Mouse (Mus musculus): ENCODE results near the gene Chdh. TPM values are rescaled to one million over a fixed set of nuclear protein-coding genes. Genes with fewer than 3 reads are reported as not detected.

Gene Chdh
- polyA plus RNA-seq, 2 experiments: 1.5 to 2.4 TPM

DNA sequence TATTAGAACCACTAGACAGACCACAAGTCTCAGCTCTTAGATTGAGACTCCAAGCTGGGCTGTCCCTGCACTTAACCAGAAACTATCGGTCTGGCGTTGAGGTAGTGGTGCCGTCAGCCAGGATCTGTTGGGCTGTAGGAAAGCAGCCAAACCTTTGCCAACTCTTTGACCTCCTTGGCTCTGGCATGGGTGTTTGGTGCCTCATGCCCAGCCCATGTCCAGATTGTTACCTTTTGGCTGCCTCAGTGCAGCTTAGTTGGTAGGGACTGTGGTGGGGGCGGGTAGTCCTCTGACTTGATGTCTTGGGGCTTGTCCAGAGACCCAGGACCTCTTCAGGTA, 9.6 kb downstream of the Chdh start:
- no peak for ATAC-seq (ENCODE audit: insufficient read depth)
- H3K27ac ChIP-seq: no peak overlapping the region
- DNase-seq (ENCODE audit: low read depth in 3 of 3, low spot score in 3 of 3): no peak
- WGBS (ENCODE audit: insufficient replicate concordance): 68% methylated on average over 4 of the region's 4 CpGs
- H3K9me3 ChIP-seq (ENCODE audit: control insufficient read depth, low read length): no peaks in the 10 kb centered on the region
- H3K9ac ChIP-seq (replicated peaks): no peak overlapping the region
- no peak overlapping the region for H3K4me3 ChIP-seq (ENCODE audit: insufficient read depth in 1 of 2, low read depth in 2 of 2, low read length in 2 of 2)
- no peaks in the 10 kb centered on the region for H3K36me3 ChIP-seq (replicated peaks; ENCODE audit: control insufficient read depth, insufficient read depth, low read depth)
- TF ChIP-seq EP300 (IDR thresholded peaks at IDR 0.05; ENCODE audit: low read depth): no peak
- TF ChIP-seq CTCF (IDR thresholded peaks at IDR 0.05; ENCODE audit: low read depth): no peak
- no peaks in the 10 kb centered on the region; the same call in 1 of the 2 replicates for H3K27me3 ChIP-seq (ENCODE audit: control insufficient read depth, insufficient read depth, low read length)
- no peak overlapping the region for H3K4me2 ChIP-seq (ENCODE audit: low read depth)
- H3K4me1 ChIP-seq (replicated peaks; ENCODE audit: control insufficient read depth in 2 of 2, insufficient read depth in 2 of 2, low read length in 1 of 2): no peaks in the 10 kb centered on the region; a peak in 1 of 4 replicates

DNA sequence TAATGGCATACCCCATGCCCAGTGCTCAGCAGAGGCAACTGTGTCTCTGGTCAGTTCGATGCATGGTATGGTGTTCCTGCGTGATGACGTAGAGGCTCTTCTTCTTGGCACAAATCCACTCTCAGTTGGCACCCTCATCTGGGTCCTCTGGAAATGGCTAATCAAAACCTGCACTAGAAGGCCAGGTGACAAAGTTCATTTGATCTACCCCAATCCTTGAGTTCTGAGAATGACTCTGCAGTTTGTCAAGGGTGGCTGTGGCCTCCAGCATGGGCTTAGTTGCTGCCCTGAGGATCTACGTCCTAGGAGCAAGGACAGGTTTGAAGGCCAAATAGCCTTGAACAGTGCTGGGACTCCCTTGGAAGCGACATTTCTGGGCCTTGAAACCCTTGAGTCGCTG, 10.0 kb downstream of the Chdh start:
- WGBS (ENCODE audit: insufficient replicate concordance): 71% methylated on average over 6 of the region's 6 CpGs
- DNase-seq (ENCODE audit: low read depth in 3 of 3, low spot score in 3 of 3) (no peak), ATAC-seq (ENCODE audit: insufficient read depth) (no peak)
- H3K4me1 ChIP-seq (replicated peaks; ENCODE audit: control insufficient read depth in 2 of 2, insufficient read depth in 2 of 2, low read length in 1 of 2): no peaks in the 10 kb centered on the region; a peak in 1 of 4 replicates
- H3K36me3 ChIP-seq (replicated peaks; ENCODE audit: control insufficient read depth, insufficient read depth, low read depth): no peaks in the 10 kb centered on the region
- no peak overlapping the region for H3K4me3 ChIP-seq (ENCODE audit: insufficient read depth in 1 of 2, low read depth in 2 of 2, low read length in 2 of 2)
- H3K27ac ChIP-seq: no peak overlapping the region
- TF ChIP-seq EP300 (IDR thresholded peaks at IDR 0.05; ENCODE audit: low read depth) (no peak), CTCF (IDR thresholded peaks at IDR 0.05; ENCODE audit: low read depth) (no peak)
- H3K27me3 ChIP-seq (ENCODE audit: control insufficient read depth, insufficient read depth, low read length): no peaks in the 10 kb centered on the region; the same call in 1 of the 2 replicates
- H3K9ac ChIP-seq (replicated peaks): no peak overlapping the region
- no peaks in the 10 kb centered on the region for H3K9me3 ChIP-seq (ENCODE audit: control insufficient read depth, low read length)
- H3K4me2 ChIP-seq (ENCODE audit: low read depth): no peak overlapping the region

DNA sequence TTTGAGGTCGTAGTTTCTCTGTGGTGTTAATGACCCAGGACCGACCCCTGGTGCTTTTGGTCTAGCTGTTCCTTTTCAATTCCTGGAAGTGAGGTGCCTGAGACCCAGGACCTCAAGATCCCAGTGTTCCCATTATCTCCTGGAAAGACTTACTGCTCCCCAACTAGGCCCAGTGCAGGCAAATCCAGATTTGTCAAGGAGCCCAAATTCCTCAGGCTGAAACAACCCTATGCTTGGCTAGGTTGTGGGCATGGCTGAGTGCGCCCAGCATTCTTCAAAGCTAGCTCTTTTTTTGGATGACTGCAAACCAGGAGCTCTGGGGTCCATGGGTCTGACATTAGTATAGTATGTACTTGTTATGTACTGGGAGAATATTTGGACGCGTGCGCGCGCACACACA, 10.6 kb downstream of the Chdh start:
- DNase-seq (ENCODE audit: low read depth in 3 of 3, low spot score in 3 of 3) (no peak), ATAC-seq (ENCODE audit: insufficient read depth) (no peak)
- Histone ChIP-seq H3K27me3 (ENCODE audit: control insufficient read depth, insufficient read depth, low read length) (no peaks in the 10 kb centered on the region; the same call in 1 of the 2 replicates), H3K27ac (no peak overlapping the region), H3K9ac (replicated peaks) (no peak overlapping the region), H3K4me3 (ENCODE audit: insufficient read depth in 1 of 2, low read depth in 2 of 2, low read length in 2 of 2) (no peak overlapping the region), H3K4me1 (replicated peaks; ENCODE audit: control insufficient read depth in 2 of 2, insufficient read depth in 2 of 2, low read length in 1 of 2) (no peaks in the 10 kb centered on the region; a peak in 1 of 4 replicates), H3K9me3 (ENCODE audit: control insufficient read depth, low read length) (no peaks in the 10 kb centered on the region), H3K4me2 (ENCODE audit: low read depth) (no peak overlapping the region), H3K36me3 (replicated peaks; ENCODE audit: control insufficient read depth, insufficient read depth, low read depth) (no peaks in the 10 kb centered on the region)
- TF ChIP-seq CTCF (IDR thresholded peaks at IDR 0.05; ENCODE audit: low read depth) (no peak), EP300 (IDR thresholded peaks at IDR 0.05; ENCODE audit: low read depth) (no peak)
- 80% methylated on average over 8 of the region's 8 CpGs for WGBS (ENCODE audit: insufficient replicate concordance)

DNA sequence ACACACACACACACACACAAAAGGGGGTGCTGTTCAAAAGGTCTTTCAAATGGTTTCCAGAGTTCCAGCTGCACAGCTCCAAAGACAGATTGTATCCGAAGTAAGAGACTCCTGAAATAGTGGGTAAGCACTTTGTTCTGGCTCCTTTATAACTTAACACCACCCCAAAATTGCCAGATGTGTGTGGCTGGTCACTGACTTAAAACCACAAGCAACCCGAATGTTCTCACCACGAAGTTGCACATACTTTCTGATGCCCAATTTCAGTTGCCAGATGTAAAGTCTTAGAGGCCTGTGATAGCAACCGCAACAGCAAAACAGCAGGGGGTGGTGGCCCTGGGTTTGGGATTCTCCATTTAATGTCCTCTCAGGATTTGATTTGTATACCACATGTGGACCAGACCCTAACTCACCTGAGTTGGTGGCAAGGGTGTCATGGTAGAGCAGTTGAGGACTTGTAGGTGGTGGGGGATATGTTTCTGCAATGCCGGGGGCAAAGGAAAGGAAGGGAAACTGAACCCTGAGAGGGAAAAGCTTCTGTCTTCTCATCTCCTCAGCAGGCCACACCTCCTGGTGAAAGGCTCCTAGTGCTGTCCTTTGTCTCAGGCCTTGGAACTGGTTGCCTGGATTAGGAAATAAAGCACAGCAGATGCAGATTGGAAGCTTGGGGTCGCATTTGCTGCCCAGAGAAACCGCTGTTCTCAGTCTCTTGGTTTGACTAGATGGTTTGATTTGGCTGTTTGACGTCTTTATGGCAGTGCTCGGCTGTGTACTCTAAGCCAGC, 11.2 kb downstream of the Chdh start:
- DNase-seq (ENCODE audit: low read depth in 3 of 3, low spot score in 3 of 3) (no peak), ATAC-seq (ENCODE audit: insufficient read depth) (no peak)
- H3K9me3 ChIP-seq (ENCODE audit: control insufficient read depth, low read length): no peaks in the 10 kb centered on the region
- H3K4me2 ChIP-seq (ENCODE audit: low read depth): no peak overlapping the region
- no peak overlapping the region for H3K9ac ChIP-seq (replicated peaks)
- H3K27ac ChIP-seq: no peak overlapping the region
- no peak for TF ChIP-seq CTCF (IDR thresholded peaks at IDR 0.05; ENCODE audit: low read depth)
- TF ChIP-seq EP300 (IDR thresholded peaks at IDR 0.05; ENCODE audit: low read depth): no peak
- H3K27me3 ChIP-seq (ENCODE audit: control insufficient read depth, insufficient read depth, low read length): no peaks in the 10 kb centered on the region; the same call in 1 of the 2 replicates
- WGBS (ENCODE audit: insufficient replicate concordance): 48% methylated on average over 9 of the region's 9 CpGs
- H3K4me1 ChIP-seq (replicated peaks; ENCODE audit: control insufficient read depth in 2 of 2, insufficient read depth in 2 of 2, low read length in 1 of 2): no peaks in the 10 kb centered on the region; a peak in 1 of 4 replicates
- H3K36me3 ChIP-seq (replicated peaks; ENCODE audit: control insufficient read depth, insufficient read depth, low read depth): no peaks in the 10 kb centered on the region
- H3K4me3 ChIP-seq (ENCODE audit: insufficient read depth in 1 of 2, low read depth in 2 of 2, low read length in 2 of 2): no peak overlapping the region

DNA sequence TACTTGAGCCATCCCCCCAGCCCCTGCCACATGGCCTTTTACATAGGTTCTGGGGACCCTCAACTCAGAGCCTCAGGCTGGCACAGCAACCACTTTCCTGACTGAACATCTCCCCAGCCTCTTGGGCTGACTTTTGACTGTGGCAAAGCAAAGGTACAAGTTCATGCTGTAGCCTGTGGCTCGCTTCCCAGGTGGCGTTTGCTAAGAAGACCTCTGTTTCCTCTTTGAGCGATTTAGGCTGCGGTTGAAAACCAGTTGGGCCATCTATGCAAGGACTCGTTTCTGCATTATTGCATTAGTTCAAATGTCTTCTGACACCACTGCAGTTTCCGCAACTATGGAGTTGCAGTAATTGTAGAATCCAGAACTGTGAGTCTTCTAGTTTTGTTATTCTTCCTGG, 13.6 kb downstream of the Chdh start:
- H3K36me3 ChIP-seq (replicated peaks; ENCODE audit: control insufficient read depth, insufficient read depth, low read depth): no peaks in the 10 kb centered on the region
- H3K4me2 ChIP-seq (ENCODE audit: low read depth): no peak overlapping the region
- no peak overlapping the region for H3K9ac ChIP-seq (replicated peaks)
- ATAC-seq (ENCODE audit: insufficient read depth) (no peak), DNase-seq (ENCODE audit: low read depth in 3 of 3, low spot score in 3 of 3) (no peak)
- H3K4me3 ChIP-seq (ENCODE audit: insufficient read depth in 1 of 2, low read depth in 2 of 2, low read length in 2 of 2): no peak overlapping the region
- no peak overlapping the region for H3K27ac ChIP-seq
- no peak for TF ChIP-seq EP300 (IDR thresholded peaks at IDR 0.05; ENCODE audit: low read depth)
- no peak for TF ChIP-seq CTCF (IDR thresholded peaks at IDR 0.05; ENCODE audit: low read depth)
- H3K9me3 ChIP-seq (ENCODE audit: control insufficient read depth, low read length): no peaks in the 10 kb centered on the region
- WGBS (ENCODE audit: insufficient replicate concordance): 54% methylated on average over 6 of the region's 6 CpGs
- no peaks in the 10 kb centered on the region; the same call in 1 of the 2 replicates for H3K27me3 ChIP-seq (ENCODE audit: control insufficient read depth, insufficient read depth, low read length)
- no peaks in the 10 kb centered on the region for H3K4me1 ChIP-seq (replicated peaks; ENCODE audit: control insufficient read depth in 2 of 2, insufficient read depth in 2 of 2, low read length in 1 of 2)

Data from liver, embryonic 14.5 days (tissue).